Mouse (Mus musculus) yolk sac, embryonic 10.5 days (tissue): ENCODE data around the gene Crybg2.

Experiments
- DNase-seq: peaks from one replicate; pipeline ENCODE4 v3.0.0-alpha.2; 2017; ENCODE audit warnings: low spot score

Crybg2 gene

DNA sequence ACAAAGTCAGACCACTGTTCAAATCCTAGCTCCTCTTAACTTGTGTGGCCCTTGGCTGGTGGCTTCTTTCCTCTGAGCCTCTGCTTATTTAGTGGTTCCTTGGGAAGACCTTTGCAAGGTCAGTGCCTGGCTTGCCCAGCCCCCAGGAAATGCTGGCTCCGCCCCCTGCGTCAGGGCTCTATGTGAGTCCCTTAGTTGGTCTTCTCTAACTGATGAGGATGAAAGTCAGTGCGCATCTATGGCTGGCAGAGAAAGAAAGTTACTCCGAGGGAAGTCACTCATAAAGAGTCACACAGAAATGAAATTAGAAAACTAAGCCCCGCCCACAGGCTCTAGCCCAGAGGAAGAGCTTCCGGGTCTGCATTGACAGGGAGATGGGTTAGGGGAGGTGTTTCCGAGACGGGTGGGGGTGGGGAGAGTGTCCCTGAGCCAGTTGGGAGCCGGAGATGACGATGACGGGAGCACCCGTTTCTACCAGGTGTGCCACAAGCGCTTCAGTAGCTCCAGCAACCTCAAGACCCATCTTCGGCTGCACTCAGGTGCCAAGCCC is 2.4 kb upstream of the Crybg2 start:
- DNase-seq, result no peak

DNA sequence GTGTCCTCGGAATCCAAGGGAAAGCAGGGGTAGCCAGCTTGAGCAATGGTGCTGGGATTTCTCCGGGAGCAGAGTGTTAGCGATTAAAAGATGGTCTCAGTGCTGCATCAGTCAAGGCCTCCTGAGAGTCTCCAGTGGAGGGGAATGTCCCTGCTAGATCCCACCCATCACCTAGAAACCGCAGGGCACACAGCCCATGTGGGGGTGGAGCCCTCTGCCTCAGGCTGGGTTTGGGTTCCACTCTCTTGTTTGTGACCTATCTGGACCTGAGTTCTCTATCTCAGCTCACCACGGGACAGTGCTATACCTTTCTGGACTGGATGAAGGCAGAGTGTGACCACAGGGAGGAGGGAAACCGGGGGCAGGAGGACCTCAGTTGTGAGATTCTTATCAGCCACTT is 1.7 kb upstream of the Crybg2 start:
- no peak for DNase-seq

DNA sequence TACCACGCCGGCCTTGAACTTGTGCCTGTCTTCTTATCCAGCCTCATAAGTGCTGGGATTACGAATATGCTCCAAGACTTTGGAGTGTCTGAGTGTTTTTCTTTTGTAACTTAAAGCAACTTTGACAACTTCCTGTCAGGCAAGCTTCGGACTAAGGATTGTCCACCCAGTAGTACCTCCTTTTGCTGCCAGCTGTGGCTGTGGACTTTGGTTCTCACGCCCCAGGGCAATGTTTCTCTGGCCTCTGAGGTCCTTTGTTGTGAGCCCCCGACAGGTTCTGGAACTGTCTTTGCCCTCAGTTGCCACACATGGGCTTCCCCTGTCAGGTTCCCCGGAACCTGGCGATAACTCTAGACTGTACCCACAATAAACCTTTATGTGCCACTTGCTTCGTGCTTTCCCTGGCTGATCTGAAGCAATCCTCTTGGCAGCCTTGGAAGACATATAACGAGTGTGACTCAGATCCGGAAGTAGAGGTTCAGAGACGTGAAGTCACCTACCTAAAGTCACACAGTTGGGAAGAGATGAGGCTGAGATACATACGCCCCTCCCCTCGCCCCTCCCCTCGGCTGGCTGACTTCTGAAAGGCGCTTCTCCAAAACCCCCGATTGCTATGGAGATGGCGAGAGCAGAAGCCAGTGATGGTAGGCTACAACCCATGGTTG is 683 bp downstream of the Crybg2 start:
- no peak for DNase-seq

DNA sequence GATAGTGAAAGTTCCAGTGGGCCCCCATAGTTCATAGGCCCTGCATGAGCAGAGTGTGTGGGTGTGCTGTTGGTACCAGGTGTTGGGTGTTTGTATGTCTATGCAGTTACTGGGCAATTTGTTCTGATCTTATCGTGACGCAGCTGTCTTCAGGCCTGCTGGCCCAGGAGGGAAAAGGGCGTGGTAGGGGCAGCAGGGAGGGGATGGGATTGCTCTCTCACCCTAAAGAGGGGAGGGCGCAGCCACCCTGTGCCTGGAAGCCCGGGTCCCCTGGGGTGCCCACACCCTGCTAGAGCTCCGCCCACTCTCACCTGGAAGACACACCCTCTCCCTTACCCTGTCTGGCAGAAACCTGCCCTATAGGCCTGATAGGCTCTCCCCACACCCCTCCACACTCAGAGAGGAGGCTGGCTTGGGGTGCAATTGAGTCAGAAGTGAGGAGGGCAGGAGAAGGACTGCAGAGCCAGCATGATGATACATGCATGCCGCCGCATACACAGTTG is 1.4 kb downstream of the Crybg2 start:
- DNase-seq, result no peak

DNA sequence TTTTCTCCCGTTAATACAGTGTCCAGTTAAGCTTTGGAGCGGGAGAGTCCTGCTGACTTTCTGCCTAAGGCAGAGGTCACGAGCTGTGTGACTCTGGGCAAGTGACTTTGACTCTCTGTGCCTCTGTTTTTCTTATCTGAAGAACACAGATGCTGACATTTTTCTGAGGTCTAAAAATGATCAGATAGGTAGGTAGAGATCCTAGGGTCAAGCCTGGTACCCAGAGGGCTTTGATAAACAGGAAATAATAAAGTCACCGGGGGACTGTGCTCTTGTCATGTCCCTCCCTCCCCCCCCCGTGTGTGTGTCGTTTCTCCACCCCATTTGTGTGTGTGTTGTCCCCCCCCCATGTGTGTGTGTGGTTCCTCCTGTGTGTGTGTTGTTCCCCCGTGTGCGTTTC is 1.9 kb downstream of the Crybg2 start:
- DNase-seq, result no peak

DNA sequence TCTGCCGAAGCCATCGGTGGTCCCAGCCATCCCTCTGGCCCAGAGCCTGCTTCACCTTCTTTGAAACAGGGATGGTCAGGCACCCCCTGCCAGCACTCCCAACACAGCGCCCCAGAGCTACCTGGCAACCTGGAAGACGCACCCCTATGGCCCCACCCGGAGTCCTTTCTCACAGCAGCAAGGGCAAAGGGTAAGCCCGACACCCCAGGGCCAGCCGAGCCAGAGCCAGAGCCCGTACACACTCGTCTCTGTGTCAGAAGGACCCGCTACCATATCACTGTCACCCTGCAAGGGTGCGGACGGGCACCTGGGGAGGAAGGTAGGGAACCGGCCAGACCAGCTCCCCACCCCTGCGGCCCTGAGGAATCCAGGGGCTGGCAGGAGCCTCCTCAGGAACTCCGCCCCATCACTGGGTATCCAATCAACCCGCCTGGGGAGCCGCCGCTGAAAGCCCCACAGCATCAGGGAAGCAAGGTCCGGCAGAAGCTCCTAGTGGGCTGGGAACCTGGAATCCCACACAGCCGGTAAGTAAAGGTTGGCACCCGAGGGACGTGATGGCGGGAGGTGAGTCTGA is 4.9 kb downstream of the Crybg2 start:
- no peak for DNase-seq

DNA sequence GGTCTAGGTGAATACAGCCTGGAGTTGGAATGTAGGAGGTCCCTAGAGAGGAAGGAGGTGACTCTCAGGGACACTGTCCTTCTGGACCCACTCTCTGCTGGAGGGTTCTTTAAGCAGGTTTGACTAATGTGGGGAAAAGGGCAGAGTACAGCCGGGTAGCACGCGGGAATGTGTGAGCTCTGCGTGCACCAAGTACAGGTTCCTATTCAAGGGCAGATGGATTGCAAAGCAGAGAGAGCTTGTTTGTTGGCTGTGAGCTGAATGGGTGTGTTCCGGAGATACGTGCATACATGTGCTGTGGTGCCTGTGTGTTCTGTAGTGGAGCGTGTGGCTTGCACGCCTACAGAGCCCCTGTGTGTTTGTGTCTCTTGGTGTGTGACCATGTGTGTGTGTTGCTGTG is 6.8 kb downstream of the Crybg2 start:
- no peak for DNase-seq

DNA sequence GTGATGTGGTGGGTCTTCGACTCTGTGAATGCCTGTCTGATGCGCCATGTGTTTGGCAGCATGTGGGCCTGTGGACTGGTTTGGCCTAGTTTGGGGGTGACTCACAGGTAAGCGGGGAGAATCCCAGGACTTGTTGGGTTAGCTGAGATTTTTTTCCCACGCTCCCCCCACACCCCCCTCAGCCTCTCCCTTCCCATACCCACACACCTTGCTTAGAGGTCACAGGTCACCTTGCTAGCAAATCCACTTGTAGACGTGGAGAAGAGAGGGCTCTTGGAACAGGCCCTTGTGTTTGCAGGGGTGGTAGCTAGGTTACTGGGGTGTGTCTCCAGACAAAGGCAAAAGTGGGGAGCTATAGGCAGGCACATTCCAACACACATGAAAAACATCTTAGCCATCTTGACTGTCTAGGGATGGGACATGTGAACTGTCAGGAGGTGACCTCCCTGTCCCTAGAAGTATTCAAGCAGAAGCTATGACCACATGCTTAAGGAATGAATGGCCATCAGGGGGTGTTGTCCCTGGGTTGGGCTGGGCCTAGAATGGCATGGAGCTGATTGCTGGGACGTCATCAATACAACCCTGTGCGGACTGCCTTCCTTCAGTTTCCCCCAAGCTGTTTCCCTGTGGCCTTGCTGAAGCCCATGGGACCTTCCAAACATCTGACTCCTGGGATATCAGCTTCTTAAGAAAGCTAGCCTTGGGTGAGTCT is 7.4 kb downstream of the Crybg2 start:
- no peak for DNase-seq

DNA sequence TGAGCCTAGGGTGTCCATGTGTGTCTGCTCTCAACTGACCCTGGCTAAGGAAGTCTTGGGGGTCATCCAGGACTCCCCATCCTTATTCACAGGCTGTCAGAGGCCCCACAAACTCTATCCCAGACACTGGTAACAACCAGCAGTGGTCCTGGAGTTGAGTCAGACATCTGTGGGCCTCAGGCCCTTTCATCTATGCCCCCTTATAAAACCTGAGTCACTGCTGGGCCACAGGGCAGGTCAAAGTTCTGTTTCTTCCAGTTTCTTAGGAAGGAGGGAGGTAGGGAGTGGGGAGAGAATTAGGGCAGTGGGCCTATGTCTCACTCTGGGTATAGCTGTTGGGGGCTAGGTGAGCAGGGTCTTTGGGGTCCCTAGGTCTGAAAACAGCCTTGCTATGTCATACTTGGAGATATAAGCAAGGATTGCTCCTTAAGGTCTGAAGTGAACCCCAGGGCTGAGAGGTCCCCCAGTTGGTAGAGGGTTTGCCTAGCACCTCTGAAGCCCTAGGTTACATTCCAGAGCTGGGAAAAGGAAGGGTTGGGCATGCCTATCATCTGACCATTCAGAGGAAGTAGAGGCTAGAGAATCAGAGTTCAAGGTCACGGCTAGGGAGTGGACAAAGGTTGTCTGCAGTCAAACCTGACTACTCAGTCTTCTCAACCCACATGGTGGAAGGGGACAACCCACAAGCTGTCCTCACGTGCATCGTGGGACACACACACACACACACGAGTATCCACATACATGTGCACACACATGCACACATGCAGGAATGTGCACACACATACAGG is 8.4 kb downstream of the Crybg2 start:
- no peak for DNase-seq

DNA sequence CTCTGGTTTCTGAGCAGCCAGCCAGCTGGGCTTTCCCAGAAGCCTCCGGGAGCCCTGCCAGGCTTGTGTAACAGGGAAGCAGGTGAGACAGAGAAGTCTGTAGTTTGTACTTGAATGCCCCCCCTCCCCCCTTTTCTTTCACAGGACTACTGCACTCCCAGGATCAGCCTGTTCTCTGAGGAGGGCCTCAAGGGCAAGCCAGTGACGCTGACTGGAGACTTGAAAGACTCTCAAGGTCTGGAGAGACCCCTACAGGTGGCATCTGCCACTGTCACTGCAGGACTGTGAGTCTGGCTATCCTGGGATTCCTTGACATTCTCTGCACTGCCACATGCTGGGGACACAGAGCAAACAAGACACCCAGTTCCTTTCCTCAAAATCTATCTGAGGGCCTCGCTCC is 18.1 kb downstream of the Crybg2 start:
- peak; percentile 73 for DNase-seq

DNA sequence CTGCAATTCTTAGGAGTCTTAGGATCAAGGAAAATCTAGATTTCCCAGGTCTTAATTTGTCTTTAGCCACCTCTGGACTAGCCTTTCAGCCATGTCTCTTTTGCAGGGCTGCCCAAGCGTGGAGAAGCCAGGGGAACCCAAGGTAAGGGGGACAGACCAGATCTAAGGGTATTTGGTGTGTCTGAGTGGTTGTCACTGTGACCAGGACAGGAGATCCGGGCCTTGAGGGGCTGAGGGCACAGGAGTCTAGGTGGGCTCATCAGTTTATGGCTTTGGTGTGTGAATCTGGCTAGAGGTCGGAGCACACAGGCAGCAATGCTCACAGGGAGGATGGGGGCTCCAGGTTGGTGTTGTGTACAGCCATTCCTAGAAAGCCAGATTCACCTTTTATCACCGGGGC is 20.1 kb downstream of the Crybg2 start:
- no peak for DNase-seq

DNA sequence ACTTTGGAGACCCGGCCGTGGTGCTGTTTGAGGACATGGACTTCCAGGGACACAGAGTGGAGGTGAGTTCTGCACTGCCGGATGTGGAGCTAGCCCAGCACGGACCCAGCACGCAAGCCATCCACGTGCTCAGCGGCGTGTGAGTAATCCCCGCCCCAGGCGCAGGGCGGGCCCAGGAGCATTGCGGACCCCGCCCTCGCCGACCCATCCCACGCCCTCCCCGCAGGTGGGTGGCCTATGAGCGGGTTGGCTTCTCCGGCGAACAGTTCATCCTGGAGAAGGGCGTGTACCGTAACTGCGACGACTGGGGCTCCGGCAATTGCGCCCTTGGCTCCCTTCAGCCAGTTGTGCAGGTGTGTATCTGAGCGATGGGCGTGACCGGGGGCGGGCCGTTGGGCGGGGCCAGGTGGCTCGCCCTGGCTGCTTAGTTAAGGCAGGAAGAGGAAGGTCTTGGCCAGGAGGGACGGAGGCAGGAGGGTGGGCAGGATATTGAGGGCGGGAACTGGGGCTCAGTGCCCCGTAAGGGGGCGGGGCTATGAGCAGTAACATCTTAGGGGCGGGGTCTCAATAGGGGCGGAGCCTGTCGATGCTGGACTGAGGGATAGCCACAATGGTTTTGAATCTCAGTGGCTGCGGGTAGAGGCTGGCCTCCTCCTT is 21.2 kb downstream of the Crybg2 start:
- peak; percentile 96 for DNase-seq

DNA sequence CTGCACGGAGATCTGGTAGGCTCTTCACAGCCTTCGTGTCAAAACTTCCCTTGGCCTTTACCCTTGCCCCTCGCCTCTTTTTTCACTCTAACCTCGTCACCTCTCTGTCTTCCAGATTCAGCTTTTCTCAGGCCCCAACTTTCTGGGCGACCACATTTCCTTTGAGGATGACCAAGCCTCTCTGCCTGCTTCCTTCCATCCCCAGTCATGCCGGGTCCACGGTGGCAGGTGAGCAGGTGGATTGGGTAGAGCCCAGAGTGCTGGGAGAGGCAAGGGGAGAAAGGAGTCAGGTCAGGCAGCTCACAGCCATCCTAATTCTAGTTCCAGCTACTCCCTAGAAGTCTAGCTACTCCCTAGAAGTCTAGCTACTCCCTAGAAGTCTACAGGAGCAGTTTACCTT is 21.8 kb downstream of the Crybg2 start:
- DNase-seq, result no peak

DNA sequence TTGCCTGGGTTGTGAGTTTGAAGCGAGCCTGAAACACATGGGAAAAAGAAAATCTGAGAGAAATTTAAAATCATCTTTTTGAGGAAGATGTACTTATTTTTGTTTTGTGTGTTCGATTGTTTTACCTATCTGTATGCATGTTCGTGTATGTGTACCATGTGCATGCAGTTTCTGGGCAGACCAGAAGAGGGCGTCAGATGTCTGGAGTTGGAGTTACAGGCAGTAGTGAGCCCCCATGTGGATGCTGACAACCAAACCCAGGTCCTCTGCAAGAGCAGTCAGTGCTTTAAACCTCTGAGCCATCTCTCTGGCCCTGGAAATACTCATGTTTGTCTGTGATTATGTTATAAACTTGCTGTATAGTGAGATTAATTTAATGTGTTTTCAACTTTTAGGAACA is 24.4 kb downstream of the Crybg2 start:
- no peak for DNase-seq

DNA sequence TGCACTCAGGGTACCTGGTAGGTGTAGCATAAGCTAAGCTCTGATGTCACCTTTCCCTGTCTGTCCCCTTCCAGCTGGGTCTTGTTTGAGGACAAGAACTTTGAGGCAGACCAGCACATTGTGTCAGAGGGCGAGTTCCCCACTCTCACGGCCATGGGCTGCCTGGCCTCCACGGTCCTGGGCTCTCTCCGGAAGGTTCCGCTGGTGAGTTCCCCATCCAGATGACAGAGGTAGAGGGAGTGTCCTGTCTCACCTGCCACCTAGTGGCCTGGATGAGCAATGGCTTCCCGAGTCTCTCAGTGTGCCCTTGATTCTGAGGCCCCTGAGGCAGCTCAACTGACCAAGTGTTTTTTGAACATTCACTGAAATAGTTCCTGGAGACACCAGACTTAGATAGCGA is 26.8 kb downstream of the Crybg2 start:
- peak; percentile 26 for DNase-seq

DNA sequence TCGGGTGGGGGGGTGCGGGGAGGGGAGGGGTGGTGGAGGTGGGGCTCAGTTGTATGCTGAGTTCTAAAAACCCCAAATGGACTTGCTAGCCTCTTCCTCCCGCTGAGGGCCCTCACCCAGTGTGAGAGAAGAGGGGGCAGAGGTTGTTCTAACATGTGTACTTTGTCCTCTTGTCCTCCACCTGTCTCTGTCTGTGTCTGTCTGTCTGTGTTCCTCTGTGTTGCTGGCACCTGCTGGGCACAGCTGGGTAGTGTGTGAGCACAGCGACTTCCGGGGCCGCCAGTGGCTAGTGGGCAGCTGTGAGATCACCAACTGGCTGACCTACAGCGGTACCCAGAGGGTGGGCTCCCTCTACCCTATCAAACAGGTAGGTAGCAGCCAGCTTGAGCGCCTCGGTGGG is 28.4 kb downstream of the Crybg2 start:
- DNase-seq, result peak; percentile 38

DNA sequence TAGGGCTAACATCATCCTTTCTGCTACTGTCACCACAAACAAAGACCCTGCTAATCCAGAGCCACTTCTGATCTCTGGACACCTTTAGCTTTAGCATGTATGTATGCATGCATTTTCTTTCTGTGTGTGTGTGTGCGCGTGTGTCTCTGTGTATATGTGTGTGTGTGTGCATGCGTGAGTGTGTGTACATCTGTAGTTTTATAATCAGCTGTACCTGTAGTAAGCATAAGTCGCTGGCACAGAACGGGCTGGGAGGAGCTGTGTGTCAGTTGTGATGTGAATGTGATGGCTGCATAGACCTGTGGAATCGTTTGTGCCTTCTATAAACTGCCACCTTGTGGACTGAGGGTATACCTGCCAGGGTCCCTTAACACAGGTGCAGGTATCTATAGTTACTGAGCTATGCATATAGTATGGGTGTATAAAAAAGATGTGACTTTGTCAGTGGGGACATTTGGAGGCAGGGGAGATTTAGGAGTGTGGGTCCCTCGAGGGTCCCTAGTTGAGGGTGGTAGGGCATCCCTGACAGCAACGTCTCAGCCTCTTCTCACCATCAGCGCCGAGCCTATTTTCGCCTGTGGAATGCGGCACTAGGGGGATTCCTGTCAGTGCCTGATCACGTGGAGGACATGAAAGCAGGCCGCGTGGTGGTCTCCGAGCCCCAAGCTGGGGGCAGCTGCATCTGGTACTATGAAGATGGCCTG is 30.1 kb downstream of the Crybg2 start:
- DNase-seq, result no peak

DNA sequence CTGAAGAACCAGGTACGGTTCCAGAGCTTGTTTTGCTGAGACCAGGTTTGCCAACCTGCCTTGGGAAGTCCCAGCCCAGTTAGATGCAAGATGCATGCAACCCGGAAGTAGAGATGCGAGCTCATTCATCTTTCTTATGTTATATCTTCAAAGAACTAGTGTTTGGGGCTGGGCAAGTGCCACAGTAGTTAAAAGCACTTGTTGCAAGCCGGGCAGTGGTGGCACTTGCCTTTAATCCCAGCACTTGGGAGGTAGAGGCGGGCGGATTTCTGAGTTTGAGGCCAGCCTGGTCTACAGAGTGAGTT is 30.6 kb downstream of the Crybg2 start:
- no peak for DNase-seq

DNA sequence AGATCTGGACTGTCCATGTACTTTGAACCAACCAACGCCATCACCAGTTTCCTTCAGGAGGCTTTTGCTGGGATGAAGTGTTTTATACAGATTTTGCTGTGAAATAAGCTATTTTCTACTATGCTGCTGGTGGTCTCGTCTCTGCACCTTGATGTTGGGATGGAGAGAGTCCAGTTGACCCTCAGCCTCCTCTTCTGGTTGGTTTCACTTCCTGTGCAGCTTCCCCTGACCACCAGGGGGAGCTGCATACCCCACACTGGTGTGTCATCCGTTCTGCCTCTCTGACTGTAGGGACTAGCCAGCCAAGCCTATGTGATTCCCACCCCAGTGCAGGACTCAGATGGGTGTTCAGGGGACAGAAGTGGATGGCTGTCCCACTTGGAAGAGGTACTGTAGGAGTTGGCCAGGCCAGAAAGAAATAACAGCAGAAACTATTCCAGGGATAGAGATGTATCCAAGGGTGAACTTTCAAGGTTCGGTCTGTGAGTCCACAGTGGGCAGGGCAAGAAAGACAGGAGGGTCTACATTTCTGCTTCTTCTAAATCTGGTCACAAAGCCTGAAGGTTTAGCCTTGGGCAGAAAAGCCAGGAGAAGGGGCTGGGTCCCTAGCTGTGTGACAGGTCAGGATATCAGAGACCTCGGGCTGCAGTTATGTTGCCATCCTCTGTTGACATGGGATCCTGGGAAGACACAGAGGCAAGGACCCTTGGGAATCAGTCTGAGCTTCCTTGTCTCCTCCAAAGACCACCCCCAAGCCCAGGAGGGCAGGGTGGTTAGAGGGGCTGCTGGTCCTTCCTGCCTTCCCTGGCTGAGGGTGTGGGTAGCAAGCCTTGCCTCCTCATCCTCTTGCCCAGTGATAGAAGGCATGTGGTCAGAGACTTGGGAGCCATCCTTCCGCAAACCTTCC is 32.0 kb downstream of the Crybg2 start:
- no peak for DNase-seq

DNA sequence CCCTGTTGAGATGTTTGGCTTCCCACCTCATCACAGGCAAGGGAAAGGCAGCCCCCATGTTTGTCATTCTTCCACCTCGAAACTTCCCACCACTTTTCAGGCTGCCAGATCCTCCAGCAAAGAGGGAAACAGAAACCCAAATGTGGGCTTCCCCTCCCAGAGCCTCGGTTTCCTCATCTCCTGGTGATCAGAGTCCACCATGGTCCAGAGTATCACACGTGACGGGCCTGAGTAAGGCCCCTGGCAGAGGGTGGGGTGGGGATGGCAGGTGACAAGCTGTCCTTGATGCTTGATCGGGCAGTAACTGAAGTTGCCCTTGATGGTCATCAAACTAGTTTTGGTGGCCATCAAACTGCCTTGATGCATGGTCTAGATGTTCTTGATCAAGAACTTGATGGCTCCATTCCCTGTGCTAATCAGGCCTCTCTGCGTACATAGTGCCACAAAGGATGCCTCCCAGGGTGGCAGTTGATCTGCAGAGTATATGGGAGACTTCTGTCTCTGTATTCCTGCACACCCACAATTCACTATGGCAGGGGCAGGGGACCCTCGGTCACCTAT is 33.5 kb downstream of the Crybg2 start:
- DNase-seq, result no peak
